Mouse (Mus musculus): Measurements from ENCODE around the gene Hist1h3g. TPM values are rescaled to one million over a fixed set of nuclear protein-coding genes. Genes with fewer than 3 reads are reported as not detected.

The Hist1h3g gene
- polyA plus RNA-seq (2015; fragmentation: Illumina TruSeq; extraction: RNeasy Lipid Tissue Mini Kit (QIAGEN cat#74804); ENCODE audit: insufficient read depth, low read depth, low replicate concordance) = not detected

GRCm38 (mm10) chr13:23535137-23536075 is at the start of gene Hist1h3g:
Gene Hist1h3g (plus strand): TSS chr13:23535422.

DNA sequence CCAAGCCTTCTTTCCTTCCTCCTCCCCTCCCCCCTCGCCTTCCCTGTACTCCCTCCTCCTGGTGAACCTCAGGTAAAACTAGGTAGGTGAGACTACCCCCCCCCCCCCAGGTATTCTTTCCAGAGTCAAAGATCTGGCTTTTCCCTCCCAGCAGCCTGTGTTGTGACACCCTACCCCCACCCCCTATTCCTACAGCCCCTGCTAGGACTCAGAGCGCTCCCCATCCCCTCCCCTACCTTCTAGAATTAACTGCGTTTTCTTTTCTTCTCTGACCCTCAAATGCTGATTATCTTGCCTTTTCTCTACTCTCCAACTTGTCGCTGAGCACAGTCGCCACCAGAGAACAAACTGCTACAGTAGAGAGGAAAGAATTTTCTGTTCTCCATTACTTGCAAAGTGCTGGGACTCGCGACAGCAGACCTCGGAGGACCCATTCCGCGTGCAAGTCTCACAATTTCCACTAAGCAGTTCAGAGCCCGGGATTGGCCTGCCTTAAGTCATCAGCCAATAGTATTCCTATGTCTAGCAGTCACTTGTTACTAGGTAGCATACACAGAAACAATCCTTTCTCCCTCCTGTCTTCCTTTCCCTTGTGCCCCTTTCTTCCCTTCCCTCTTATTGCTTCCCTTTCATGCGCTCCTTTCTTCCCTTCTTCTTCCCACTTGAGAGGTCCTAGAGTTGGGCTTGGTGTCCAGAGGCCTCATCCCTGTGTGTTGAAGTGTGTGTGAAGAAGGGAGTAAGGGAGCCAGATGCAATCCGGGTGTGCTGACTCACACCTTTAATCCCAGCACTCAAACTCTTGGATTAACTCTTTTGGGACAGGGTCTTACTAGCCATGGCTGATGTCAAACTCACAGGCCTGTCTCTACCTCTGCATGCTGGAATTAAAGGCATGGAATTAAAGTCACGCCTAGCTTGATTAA is 46.6 kb upstream of the Hist1h3g start, which contains the start of gene Btn2a2:
Gene Btn2a2 (minus strand): TSS at position 458 of the 923 bp plus-strand sequence.

GRCm38 (mm10) chr13:23530901-23531875 is 4.0 kb upstream of the Hist1h3g start, which contains the start of gene Hist1h4h:
Gene Hist1h4h (plus strand): TSS chr13:23531050.

DNA sequence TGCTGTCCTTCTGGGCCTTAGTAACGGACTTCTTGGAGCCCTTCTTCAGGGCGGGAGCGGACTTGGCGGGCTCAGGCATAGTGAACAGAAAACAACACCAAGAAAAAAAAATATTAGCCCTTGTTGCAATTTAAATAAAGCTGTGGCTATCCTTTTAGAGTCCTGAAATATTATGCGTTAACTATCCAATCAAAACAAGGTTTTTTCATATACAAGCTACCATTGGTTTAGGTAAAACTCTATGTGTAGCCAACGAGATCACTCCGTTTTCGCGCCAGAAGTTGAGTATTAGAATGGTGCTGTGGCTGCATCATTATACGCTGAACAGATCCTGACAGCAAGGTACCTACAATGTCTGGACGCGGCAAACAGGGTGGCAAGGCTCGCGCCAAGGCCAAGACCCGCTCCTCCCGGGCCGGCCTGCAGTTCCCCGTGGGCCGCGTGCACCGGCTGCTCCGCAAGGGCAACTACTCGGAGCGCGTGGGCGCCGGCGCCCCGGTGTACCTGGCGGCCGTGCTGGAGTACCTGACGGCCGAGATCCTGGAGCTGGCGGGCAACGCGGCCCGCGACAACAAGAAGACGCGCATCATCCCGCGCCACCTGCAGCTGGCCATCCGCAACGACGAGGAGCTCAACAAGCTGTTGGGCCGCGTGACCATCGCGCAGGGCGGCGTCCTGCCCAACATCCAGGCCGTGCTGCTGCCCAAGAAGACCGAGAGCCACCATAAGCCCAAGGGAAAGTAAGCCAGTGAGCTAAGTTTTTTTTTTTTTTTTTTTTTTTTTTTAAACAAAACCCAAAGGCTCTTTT is 1.5 kb upstream of the Hist1h3g start, which contains the start of gene Hist1h2af:
Gene Hist1h2af (plus strand): TSS at position 347 of the 808 bp plus-strand sequence.

GRCm38 (mm10) chr13:23542999-23543607 is 7.9 kb downstream of the Hist1h3g start, which contains the start of gene Hist1h2bh:
Gene Hist1h2bh (minus strand): TSS chr13:23543392.

DNA sequence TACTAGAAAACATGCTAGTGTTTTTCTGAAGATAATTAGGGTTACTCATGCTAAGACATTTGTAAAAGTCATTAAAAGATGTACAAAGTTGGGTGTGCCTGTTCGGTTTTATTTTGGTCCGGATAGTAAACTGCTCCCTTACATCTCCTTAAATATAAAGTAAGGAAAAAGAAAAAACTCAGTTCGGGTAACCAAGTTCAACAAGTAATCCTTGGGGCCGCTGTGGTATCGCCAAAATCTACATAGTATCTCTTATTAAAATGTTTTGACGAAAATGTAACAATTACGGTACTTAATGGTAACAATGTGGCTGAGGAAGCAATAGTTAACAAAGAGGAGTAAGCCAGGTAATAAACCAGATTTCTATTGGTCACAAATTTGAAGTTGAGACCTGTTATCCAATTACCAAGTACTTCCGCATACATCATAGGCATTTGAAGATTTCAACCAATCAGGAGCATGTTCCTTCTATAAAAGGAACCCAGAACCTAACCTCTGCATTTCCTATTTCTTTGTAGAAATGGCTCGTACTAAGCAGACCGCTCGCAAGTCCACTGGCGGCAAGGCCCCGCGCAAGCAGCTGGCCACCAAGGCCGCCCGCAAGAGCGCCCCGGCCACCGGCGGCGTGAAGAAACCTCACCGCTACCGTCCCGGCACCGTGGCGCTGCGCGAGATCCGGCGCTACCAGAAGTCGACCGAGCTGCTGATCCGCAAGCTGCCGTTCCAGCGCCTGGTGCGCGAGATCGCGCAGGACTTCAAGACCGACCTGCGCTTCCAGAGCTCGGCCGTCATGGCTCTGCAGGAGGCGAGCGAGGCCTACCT is 9.0 kb downstream of the Hist1h3g start, which contains the start of gene Hist1h3f:
Gene Hist1h3f (plus strand): TSS at position 88 of the 822 bp plus-strand sequence.

DNA sequence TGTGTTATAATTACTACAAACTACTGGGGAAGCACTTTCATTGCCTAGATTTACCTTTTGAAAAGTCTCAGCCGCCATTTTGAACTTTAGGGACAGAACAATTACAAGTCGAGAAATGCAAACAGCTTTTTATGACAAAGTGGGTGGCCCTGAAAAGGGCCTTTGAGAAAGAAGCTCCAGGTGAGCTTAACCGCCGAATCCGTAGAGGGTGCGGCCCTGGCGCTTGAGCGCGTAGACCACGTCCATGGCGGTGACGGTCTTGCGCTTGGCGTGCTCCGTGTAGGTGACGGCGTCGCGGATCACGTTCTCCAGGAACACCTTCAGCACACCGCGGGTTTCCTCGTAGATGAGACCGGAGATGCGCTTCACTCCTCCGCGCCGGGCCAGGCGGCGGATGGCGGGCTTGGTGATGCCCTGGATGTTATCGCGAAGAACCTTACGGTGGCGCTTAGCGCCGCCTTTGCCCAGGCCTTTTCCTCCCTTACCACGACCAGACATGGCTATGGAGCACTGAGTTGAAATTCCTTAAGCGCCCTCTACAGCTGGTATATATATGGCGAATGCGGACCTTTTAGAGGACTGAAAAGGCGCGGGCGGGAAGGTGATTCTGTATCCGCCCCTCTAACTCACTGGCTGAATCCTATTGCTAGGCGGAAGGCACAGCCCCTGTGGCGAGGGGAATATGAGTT is 16.1 kb downstream of the Hist1h3g start, which contains the start of gene Hist1h4f:
Gene Hist1h4f (minus strand): TSS at position 503 of the 689 bp plus-strand sequence.

GRCm38 (mm10) chr13:23552962-23553361 is 17.7 kb downstream of the Hist1h3g start, which contains the start of gene Hist1h1d:
Gene Hist1h1d (plus strand): TSS chr13:23553262.

DNA sequence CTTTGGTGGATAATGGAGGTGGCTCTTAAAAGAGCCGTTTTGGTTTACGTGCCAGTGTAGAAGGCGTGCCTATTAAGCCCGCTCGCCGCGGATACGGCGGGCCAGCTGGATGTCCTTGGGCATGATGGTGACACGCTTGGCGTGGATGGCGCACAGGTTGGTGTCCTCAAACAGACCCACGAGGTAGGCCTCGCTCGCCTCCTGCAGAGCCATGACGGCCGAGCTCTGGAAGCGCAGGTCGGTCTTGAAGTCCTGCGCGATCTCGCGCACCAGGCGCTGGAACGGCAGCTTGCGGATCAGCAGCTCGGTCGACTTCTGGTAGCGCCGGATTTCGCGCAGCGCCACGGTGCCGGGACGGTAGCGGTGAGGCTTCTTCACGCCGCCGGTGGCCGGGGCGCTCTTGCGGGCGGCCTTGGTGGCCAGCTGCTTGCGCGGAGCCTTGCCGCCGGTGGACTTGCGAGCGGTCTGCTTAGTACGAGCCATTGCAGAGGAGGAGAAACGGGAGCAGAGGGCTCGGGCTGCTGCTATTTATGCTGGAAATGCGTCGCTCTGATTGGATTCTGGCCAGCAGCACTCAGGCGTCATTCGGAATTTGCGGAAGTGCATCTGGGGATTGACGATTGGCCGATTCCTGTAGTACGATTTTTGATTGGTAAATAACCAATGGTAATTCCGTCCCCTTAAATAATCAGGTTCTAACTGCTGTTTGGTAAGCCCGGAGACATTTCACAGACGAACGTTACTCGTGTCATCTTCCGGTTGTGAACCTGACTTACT is 26.8 kb downstream of the Hist1h3g start, which contains the start of gene Hist1h3e:
Gene Hist1h3e (minus strand): TSS at position 487 of the 777 bp plus-strand sequence.

DNA sequence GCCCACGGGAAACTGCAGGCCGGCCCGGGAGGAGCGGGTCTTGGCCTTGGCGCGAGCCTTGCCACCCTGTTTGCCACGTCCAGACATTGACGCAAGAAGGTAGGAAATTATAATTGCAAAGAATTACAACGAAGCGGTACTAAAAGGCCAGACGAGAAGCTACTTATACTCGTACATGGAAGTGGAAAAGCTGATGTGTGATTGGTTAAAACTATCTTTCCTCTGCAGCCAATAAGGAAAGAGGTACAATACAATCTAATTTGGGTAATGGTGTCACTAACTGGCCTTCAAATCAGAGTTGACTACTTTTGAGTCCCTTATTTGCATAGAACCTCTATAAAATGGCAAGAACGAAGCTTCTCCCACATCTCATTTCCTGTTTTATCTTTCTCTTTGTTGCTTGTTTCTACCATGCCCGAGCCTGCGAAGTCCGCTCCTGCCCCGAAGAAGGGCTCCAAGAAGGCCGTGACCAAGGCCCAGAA is 35.8 kb downstream of the Hist1h3g start, which contains the start of the genes Hist1h2ae and Hist1h2bg:
Gene Hist1h2ae (minus strand): TSS at position 199 of the 482 bp plus-strand sequence.
Gene Hist1h2bg (plus strand): TSS at position 375 of the 482 bp plus-strand sequence.

GRCm38 (mm10) chr13:23573898-23574524 is 38.8 kb downstream of the Hist1h3g start, which contains the start of the genes Hist1h2bf and Hist1h2ad:
Gene Hist1h2bf (minus strand): TSS chr13:23574196.
Gene Hist1h2ad (plus strand): TSS chr13:23574381.

DNA sequence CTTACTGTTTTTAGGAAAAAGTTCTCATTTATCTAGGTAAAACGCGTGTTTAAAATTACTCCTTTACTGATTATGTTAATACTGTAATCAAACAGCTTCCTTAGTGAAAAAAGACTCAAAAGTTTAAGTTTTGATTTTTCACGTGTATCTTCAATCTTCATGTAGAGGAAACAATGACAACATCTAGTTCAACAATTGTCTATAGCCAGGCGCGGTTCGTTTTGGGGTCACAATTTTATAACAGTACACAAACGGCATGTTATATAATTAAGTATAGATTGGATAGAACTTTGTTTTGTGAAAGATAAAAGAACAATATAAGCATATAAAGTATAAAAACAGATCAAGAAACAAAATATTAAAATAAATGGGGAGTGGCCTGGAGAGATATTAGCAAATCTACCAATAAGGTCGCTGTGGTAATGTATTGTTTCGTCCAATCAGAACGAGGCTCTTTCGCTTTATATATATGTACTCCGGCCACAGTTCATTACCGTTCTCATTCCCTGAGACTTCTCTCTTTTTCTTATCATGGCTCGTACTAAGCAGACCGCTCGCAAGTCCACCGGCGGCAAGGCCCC is 40.1 kb downstream of the Hist1h3g start, which contains the start of gene Hist1h3d:
Gene Hist1h3d (plus strand): TSS at position 493 of the 581 bp plus-strand sequence.

GRCm38 (mm10) chr13:23581408-23582218 is 46.4 kb downstream of the Hist1h3g start, which contains the start of gene Hist1h4d:
Gene Hist1h4d (plus strand): TSS chr13:23581598.

Data from pancreas, adult 10 weeks (tissue).